Mouse (Mus musculus): ENCODE results near the gene Ltbp4.
A peak's percentile ranks its signal among the peaks of the same experiment; 100 is the strongest.

Ltbp4 gene

GRCm38 (mm10) chr7:27337175-27337853, at the start of gene Ltbp4:
Gene Ltbp4, minus strand, starts transcription at chr7:27337692.
- peak; percentile 82 for DNase-seq (ENCODE audit: low read depth, low spot score)

GRCm38 (mm10) chr7:27384731-27385130, 47.2 kb upstream of the Ltbp4 start:
- peak; percentile 53 for DNase-seq (ENCODE audit: low read depth, low spot score)

GRCm38 (mm10) chr7:27384134-27384533, 46.6 kb upstream of the Ltbp4 start:
- no peak for DNase-seq (ENCODE audit: low read depth, low spot score)

- DNase-seq (ENCODE audit: low read depth, low spot score), result peak; percentile 56
Observed at GRCm38 (mm10) chr7:27383233-27383632, 45.7 kb upstream of the Ltbp4 start.

- no peak for DNase-seq (ENCODE audit: low read depth, low spot score)
Observed at GRCm38 (mm10) chr7:27381560-27381959, 44.1 kb upstream of the Ltbp4 start.

GRCm38 (mm10) chr7:27381009-27381408, 43.5 kb upstream of the Ltbp4 start:
- DNase-seq (ENCODE audit: low read depth, low spot score), result no peak

GRCm38 (mm10) chr7:27379836-27380235, 42.3 kb upstream of the Ltbp4 start:
- no peak for DNase-seq (ENCODE audit: low read depth, low spot score)

GRCm38 (mm10) chr7:27378431-27378830, 40.9 kb upstream of the Ltbp4 start:
- peak; percentile 54 for DNase-seq (ENCODE audit: low read depth, low spot score)

GRCm38 (mm10) chr7:27375274-27375673, 37.8 kb upstream of the Ltbp4 start:
- no peak for DNase-seq (ENCODE audit: low read depth, low spot score)

- no peak for DNase-seq (ENCODE audit: low read depth, low spot score)
Observed at GRCm38 (mm10) chr7:27371715-27372462, 34.4 kb upstream of the Ltbp4 start.

- DNase-seq (ENCODE audit: low read depth, low spot score), result no peak
Observed at GRCm38 (mm10) chr7:27369111-27369510, 31.6 kb upstream of the Ltbp4 start.

GRCm38 (mm10) chr7:27367976-27368375, 30.5 kb upstream of the Ltbp4 start:
- no peak for DNase-seq (ENCODE audit: low read depth, low spot score)

- DNase-seq (ENCODE audit: low read depth, low spot score), result no peak
Observed at GRCm38 (mm10) chr7:27366082-27366844, 28.8 kb upstream of the Ltbp4 start.

- no peak for DNase-seq (ENCODE audit: low read depth, low spot score)
Observed at GRCm38 (mm10) chr7:27364379-27364778, 26.9 kb upstream of the Ltbp4 start.

- DNase-seq (ENCODE audit: low read depth, low spot score), result peak; percentile 100
Observed at GRCm38 (mm10) chr7:27361283-27361946, 23.9 kb upstream of the Ltbp4 start.

GRCm38 (mm10) chr7:27360749-27361148, 23.3 kb upstream of the Ltbp4 start:
- DNase-seq (ENCODE audit: low read depth, low spot score), result no peak

GRCm38 (mm10) chr7:27359706-27360358, 22.3 kb upstream of the Ltbp4 start:
- DNase-seq (ENCODE audit: low read depth, low spot score), result no peak

- no peak for DNase-seq (ENCODE audit: low read depth, low spot score)
Observed at GRCm38 (mm10) chr7:27359162-27359561, 21.7 kb upstream of the Ltbp4 start.

GRCm38 (mm10) chr7:27357595-27357978, 20.1 kb upstream of the Ltbp4 start:
- DNase-seq (ENCODE audit: low read depth, low spot score), result peak; percentile 89

- DNase-seq (ENCODE audit: low read depth, low spot score), result peak; percentile 92
Observed at GRCm38 (mm10) chr7:27356861-27357594, 19.5 kb upstream of the Ltbp4 start, which contains the start of gene Gm20479. Gene Gm20479, minus strand, starts transcription at chr7:27357419.
